ENCODE assay signal across 25 mouse cellular contexts in genomic region chr1:52158040-52158439, GRCm38 (mm10). TPM values are rescaled to one million over a fixed set of nuclear protein-coding genes. Genes with fewer than 3 reads are reported as not detected.
A peak's percentile ranks its signal among the peaks of the same experiment; 100 is the strongest.
DNase-seq lines count a peak whose midpoint lies in the region; ATAC-seq and TF ChIP-seq lines count a peak whose summit lies in the region.
"Had no signal": no experiment of that assay in that cellular context is flagged by ENCODE, and none has a peak within 500 bp of the region (broad histone marks: within the 10 kb centered on the region; RNA-seq: fewer than 3 reads in every experiment).

No protein-coding gene starts in this region.

- no peak for TF ChIP-seq EP300 in liver, postnatal 0 days (IDR thresholded peaks at IDR 0.05; ENCODE audit: low read depth)

- no peaks in the 10 kb centered on the region for H3K9me3 ChIP-seq in kidney, embryonic 15.5 days (replicated peaks)
- no peaks in the 10 kb centered on the region for H3K9me3 ChIP-seq in kidney, embryonic 14.5 days (ENCODE audit: control insufficient read depth, low read length)
- no peaks in the 10 kb centered on the region for H3K9me3 ChIP-seq in liver, postnatal 0 days (ENCODE audit: low read length)
- H3K9me3 ChIP-seq: G1E; hindbrain, embryonic 13.5 days; megakaryocyte, embryonic 14.5 days; midbrain, embryonic 12.5 days; neural tube, embryonic 12.5 days had no signal

- ATAC-seq in kidney, embryonic 15.5 days (replicated peaks; ENCODE audit: low FRiP score) = no peak
- ATAC-seq in kidney, embryonic 14.5 days (ENCODE audit: low FRiP score, low TSS enrichment) = no peak
- ATAC-seq in liver, postnatal 0 days = peak; percentile 74
- no peak for ATAC-seq in CD4-positive, CD25-positive, alpha-beta regulatory T cell, adult 4 months
- ATAC-seq: forebrain, embryonic 14.5 days had no signal

- no peak overlapping the region for H3K4me2 ChIP-seq in kidney, embryonic 15.5 days
- no peak overlapping the region for H3K4me2 ChIP-seq in kidney, embryonic 14.5 days (replicated peaks; ENCODE audit: low read depth, low read length)
- H3K4me2 ChIP-seq in liver, postnatal 0 days (ENCODE audit: low read depth, low read length) = no peak overlapping the region
- H3K4me2 ChIP-seq: heart, embryonic 11.5 days; hindbrain, embryonic 13.5 days; midbrain, embryonic 12.5 days; neural tube, embryonic 12.5 days had no signal

- H3K27ac ChIP-seq in kidney, adult 2 months (ENCODE audit: insufficient read depth, low read depth, low read length) = peak overlapping the region; percentile 42; the same call in 1 of the 2 replicates
- no peak overlapping the region for H3K27ac ChIP-seq in kidney, embryonic 15.5 days
- H3K27ac ChIP-seq in kidney, embryonic 14.5 days (ENCODE audit: low read depth, low read length) = no peak overlapping the region
- no peak overlapping the region for H3K27ac ChIP-seq in liver, postnatal 0 days (ENCODE audit: low read depth)
- H3K27ac ChIP-seq: hindbrain, embryonic 13.5 days; midbrain, embryonic 12.5 days; neural tube, embryonic 12.5 days had no signal

- DNase-seq in kidney, adult 2 months = peak; percentile 76
- peak; percentile 13 to 54 for DNase-seq in kidney, postnatal 36 days
- DNase-seq in liver, postnatal 0 days = no peak
- DNase-seq in liver = no peak
- DNase-seq: cerebellum, adult 2 months; cerebellum, postnatal 14 days; heart, adult 18-20 months; heart, postnatal 36 days; left cerebral cortex, postnatal 4 days; lung, adult 18-20 months; lung, postnatal 4 days; right cerebral cortex, postnatal 4 days; thymus, adult 2 months; thymus, postnatal 36 days had no signal

- peaks cover 1% of the 10 kb centered on the region; the same call in 1 of the 2 replicates for H3K36me3 ChIP-seq in kidney, adult 2 months (ENCODE audit: control insufficient read depth, insufficient read depth, low read length)
- peaks cover 17% of the 10 kb centered on the region; the same call in 1 of the 2 replicates for H3K36me3 ChIP-seq in kidney, embryonic 15.5 days
- no peaks in the 10 kb centered on the region; the same call in 1 of the 2 replicates for H3K36me3 ChIP-seq in kidney, embryonic 14.5 days (ENCODE audit: control insufficient read depth, insufficient read depth, low read length)
- peaks cover 95% of the 10 kb centered on the region for H3K36me3 ChIP-seq in liver, postnatal 0 days (replicated peaks; ENCODE audit: insufficient read depth, low read length)

- no peak overlapping the region for H3K4me3 ChIP-seq in kidney, adult 2 months (ENCODE audit: insufficient read depth, low read depth, low read length)
- no peak overlapping the region for H3K4me3 ChIP-seq in kidney, embryonic 15.5 days (replicated peaks)
- H3K4me3 ChIP-seq in kidney, embryonic 14.5 days (ENCODE audit: low read length) = no peak overlapping the region
- no peak overlapping the region for H3K4me3 ChIP-seq in liver, postnatal 0 days (ENCODE audit: low read depth, low read length)
- H3K4me3 ChIP-seq: hindbrain, embryonic 13.5 days; megakaryocyte, embryonic 14.5 days; midbrain, embryonic 12.5 days; myocyte; neural tube, embryonic 12.5 days had no signal

- no peak for TF ChIP-seq POLR2A in kidney, adult 2 months (IDR thresholded peaks at IDR 0.05; ENCODE audit: low read depth, low read length)

- H3K27me3 ChIP-seq in kidney, adult 2 months (replicated peaks; ENCODE audit: control insufficient read depth, insufficient read depth, low read length) = no peaks in the 10 kb centered on the region
- no peaks in the 10 kb centered on the region for H3K27me3 ChIP-seq in kidney, embryonic 15.5 days
- no peaks in the 10 kb centered on the region for H3K27me3 ChIP-seq in kidney, embryonic 14.5 days (ENCODE audit: control insufficient read depth, insufficient read depth, low read length)
- H3K27me3 ChIP-seq in liver, postnatal 0 days (ENCODE audit: insufficient read depth, low read length) = no peaks in the 10 kb centered on the region
- H3K27me3 ChIP-seq: hindbrain, embryonic 13.5 days; megakaryocyte, embryonic 14.5 days; midbrain, embryonic 12.5 days; neural tube, embryonic 12.5 days had no signal

- H3K9ac ChIP-seq in kidney, embryonic 15.5 days = no peak overlapping the region
- no peak overlapping the region for H3K9ac ChIP-seq in kidney, embryonic 14.5 days (ENCODE audit: low read depth, low read length)
- no peak overlapping the region for H3K9ac ChIP-seq in liver, postnatal 0 days (replicated peaks)
- H3K9ac ChIP-seq: hindbrain, embryonic 13.5 days; midbrain, embryonic 12.5 days; neural tube, embryonic 12.5 days had no signal

- TF ChIP-seq CTCF in kidney, adult 2 months (conservative IDR thresholded peaks at IDR 0.05; ENCODE audit: insufficient read depth, insufficient read length, low read depth, low read length) = no peak
- no peak for TF ChIP-seq CTCF in liver, postnatal 0 days (IDR thresholded peaks at IDR 0.05; ENCODE audit: low read depth)

- WGBS in kidney, adult 2 months = 57% methylated on average over 2 of the region's 2 CpGs
- WGBS in kidney, embryonic 15.5 days = 89% methylated on average over 2 of the region's 2 CpGs
- WGBS in kidney, embryonic 14.5 days = 81% methylated on average over 2 of the region's 2 CpGs
- WGBS in liver, postnatal 0 days (ENCODE audit: insufficient replicate concordance) = 75% methylated on average over 2 of the region's 2 CpGs

- peaks cover 17% of the 10 kb centered on the region for H3K4me1 ChIP-seq in kidney, adult 2 months (ENCODE audit: control insufficient read depth, insufficient read depth, low read length)
- H3K4me1 ChIP-seq in kidney, embryonic 15.5 days = peaks cover 23% of the 10 kb centered on the region
- H3K4me1 ChIP-seq in kidney, embryonic 14.5 days (ENCODE audit: control insufficient read depth, insufficient read depth, low read length) = no peaks in the 10 kb centered on the region
- 0 out of 2 replicates have a peak, but pooled peaks cover 2% of the 10 kb centered on the region for H3K4me1 ChIP-seq in liver, postnatal 0 days (ENCODE audit: insufficient read depth)
- H3K4me1 ChIP-seq: hindbrain, embryonic 13.5 days; megakaryocyte, embryonic 14.5 days; midbrain, embryonic 12.5 days; neural tube, embryonic 12.5 days had no signal

RNA-seq across cellular contexts. Expression of gene Stat1, which starts 38.8 kb away (rescaled TPM):
- polyA plus RNA-seq in kidney, adult 2 months (2012; rRNA removed) = 35.0 and 40.8 TPM in 2 replicates
- 18.8 and 20.4 TPM in 2 replicates for polyA plus RNA-seq in kidney, embryonic 15.5 days (2015; fragmentation: Nextera tagmentation; extraction: Ambion mirVana)
- 16.7 and 20.0 TPM in 2 replicates for polyA plus RNA-seq in kidney, embryonic 14.5 days (2014; fragmentation: Nextera tagmentation; extraction: Ambion mirVana)
- 31.2 and 33.7 TPM in 2 replicates for polyA plus RNA-seq in liver, postnatal 0 days (2015; fragmentation: Nextera tagmentation; extraction: Ambion mirVana)
- 1,000 to 10,000 TPM in 1 of 2 experiments, 100 to 1,000 TPM in 1; 971 to 1,303 TPM for polyA plus RNA-seq in CD4-positive, CD25-positive, alpha-beta regulatory T cell, adult 4 months (2017; shearing (Covaris generic))

Comparison
In these comparisons a context has a peak if more than half of its experiments do, and no peak if none do; other contexts are left out.
1. DNase-seq: peak in kidney, adult 2 months (single experiment) and kidney, postnatal 36 days (2 of 2); none in liver, postnatal 0 days (single experiment) and liver (single experiment).
2. RNA of gene Stat1, which starts 38.8 kb away (polyA plus RNA-seq): 971 to 1,303 TPM in CD4-positive, CD25-positive, alpha-beta regulatory T cell, adult 4 months; 35.0 to 40.8 TPM in kidney, adult 2 months, 31.2 to 33.7 TPM in liver, postnatal 0 days, 18.8 to 20.4 TPM in kidney, embryonic 15.5 days and 16.7 to 20.0 TPM in kidney, embryonic 14.5 days; every median in the first group is over 10 times any median in the second.